Mouse (Mus musculus) forebrain, embryonic 16.5 days (tissue): ENCODE measurements around the gene Baz1b. TPM values are rescaled to one million over a fixed set of nuclear protein-coding genes. Genes with fewer than 3 reads are reported as not detected.

Experiments used
- ATAC-seq: fragments of 200-750 bp; cut with Nextera tagmentation; 2 replicates; pipeline ENCODE4 v1.8.0; 2017; ENCODE audit warnings: mild to moderate bottlenecking, moderate library complexity
- H3K27ac ChIP-seq: fragments of 300-500 bp; sonication (generic); 2 replicates; pipeline ENCODE4 v1.5.1; 2014; ENCODE audit warnings: low read length, control low read depth
- H3K27me3 ChIP-seq: fragments of 300-500 bp; sonication (generic); replicated peaks from 2 replicates; pipeline ENCODE4 v1.6.1; 2014; ENCODE audit warnings: low read length; ENCODE audit not compliant: control insufficient read depth, insufficient read depth
- H3K36me3 ChIP-seq: fragments of 300-500 bp; sonication (generic); 2 replicates; pipeline ENCODE4 v1.6.1; 2014; ENCODE audit not compliant: control insufficient read depth, insufficient read depth
- H3K4me1 ChIP-seq: fragments of 300-500 bp; sonication (generic); replicated peaks from 2 replicates; pipeline ENCODE4 v1.6.1; 2014; ENCODE audit warnings: low read length; ENCODE audit not compliant: control insufficient read depth, insufficient read depth
- H3K4me2 ChIP-seq: fragments of 300-500 bp; sonication (generic); 2 replicates; pipeline ENCODE4 v1.6.1; 2014; ENCODE audit warnings: mild to moderate bottlenecking, low read length, control low read depth
- H3K4me3 ChIP-seq: fragments of 300-500 bp; sonication (generic); replicated peaks from 2 replicates; pipeline ENCODE4 v1.5.1; 2014; ENCODE audit warnings: mild to moderate bottlenecking, low read length, control low read depth
- H3K9ac ChIP-seq: fragments of 300-500 bp; sonication (generic); replicated peaks from 2 replicates; pipeline ENCODE4 v1.6.1; 2014; ENCODE audit warnings: low read depth, low read length, control low read depth
- H3K9me3 ChIP-seq: fragments of 300-500 bp; sonication (generic); 2 replicates; pipeline ENCODE4 v1.6.1; 2016; ENCODE audit warnings: low read length; ENCODE audit not compliant: control insufficient read depth
- WGBS: fragments of 180-500 bp; shearing (Covaris S2); extraction: QIAGEN DNeasy Blood & Tissue Kit; methylation state at CpG from one replicate; pipeline ENCODE4 v1.1.7; 2014; 5-methylcytosine and 5-hydroxymethylcytosine counted together
- polyA plus RNA-seq: library from polyadenylated mRNA; unstranded; fragments of >200 nt; fragmentation: Nextera tagmentation; extraction: Ambion mirVana; gene quantifications from 2 replicates; pipeline ENCODE4 v1.2.1, GENCODE M21; 2015

Gene Baz1b
- polyA plus RNA-seq, 1 experiment from 2014 or later: 34.4 TPM

DNA sequence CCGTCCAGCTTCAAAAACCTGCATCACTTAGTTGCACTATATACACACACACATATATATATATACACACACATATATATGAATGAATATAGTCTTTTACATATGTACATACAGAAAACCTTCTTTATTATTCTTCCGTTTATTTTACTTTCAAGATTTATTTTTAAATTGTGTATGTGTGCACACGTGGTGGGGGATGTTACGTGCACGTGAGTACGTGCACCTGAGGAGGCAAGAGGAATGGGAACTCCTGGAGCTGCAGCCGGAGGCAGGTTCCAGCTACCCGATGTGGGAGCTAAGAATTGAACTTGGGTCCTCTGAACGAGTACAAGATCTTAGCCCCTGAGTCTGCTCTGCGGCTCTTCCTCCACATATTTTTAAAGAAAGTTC lies 838 bp upstream of the Baz1b start:
- ATAC-seq: no peak
- Histone ChIP-seq H3K27ac (peak overlapping the region; percentile 94), H3K9me3 (peaks cover 5% of the 10 kb centered on the region), H3K27me3 (no peaks in the 10 kb centered on the region), H3K9ac (peak overlapping the region; percentile 97), H3K36me3 (peaks cover 5% of the 10 kb centered on the region; the same call in 1 of the 2 replicates), H3K4me3 (peak overlapping the region; percentile 96), H3K4me2 (peak overlapping the region; percentile 56), H3K4me1 (peaks cover 25% of the 10 kb centered on the region)
- 18% methylated on average over 10 of the region's 10 CpGs for WGBS

DNA sequence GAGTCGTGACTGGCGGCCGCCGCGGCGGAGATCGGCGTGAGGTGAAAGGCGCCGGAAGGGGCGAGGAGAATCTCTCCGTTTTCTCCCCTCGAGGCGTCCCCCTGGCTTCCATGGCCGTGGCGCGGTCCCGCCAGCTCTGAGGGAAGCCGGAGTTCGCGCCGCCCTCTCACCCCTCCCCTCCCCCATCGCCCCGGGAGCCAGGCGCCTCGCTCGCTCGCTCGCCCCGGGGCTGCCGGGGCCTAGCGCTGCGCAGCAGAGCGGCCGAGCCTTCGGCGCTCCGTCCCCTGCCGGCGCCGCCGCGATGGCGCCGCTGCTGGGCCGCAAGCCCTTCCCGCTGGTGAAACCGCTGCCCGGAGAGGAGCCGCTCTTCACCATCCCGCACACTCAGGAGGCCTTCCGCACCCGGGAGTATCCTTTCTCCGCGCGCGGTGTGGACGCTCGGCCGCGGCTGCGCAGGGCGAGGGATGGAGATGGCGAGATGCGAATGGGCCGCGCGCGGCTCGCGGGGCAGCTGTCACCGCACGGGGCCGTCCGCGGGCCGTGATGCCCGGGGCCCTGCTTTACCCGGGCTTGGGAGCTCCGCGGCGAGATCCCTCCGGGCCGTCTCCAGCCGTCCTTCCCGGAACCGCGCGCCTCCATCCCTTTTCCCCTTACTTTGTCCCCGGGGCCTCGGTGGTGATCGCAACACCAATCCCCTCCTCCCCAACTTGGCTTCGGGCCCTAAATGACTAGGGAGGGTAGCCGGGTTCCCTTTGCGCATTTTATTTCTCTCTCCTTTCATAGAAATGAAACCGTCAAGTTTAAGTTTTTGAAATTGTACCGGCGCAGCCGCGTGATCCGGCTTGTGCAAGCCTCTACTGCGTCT lies 517 bp downstream of the Baz1b start:
- Histone ChIP-seq H3K4me1 (peaks cover 31% of the 10 kb centered on the region), H3K4me2 (peak overlapping the region; percentile 94), H3K27ac (peak overlapping the region; percentile 94), H3K9ac (peak overlapping the region; percentile 97), H3K4me3 (peak overlapping the region; percentile 96), H3K36me3 (no peaks in the 10 kb centered on the region), H3K9me3 (peaks cover 5% of the 10 kb centered on the region), H3K27me3 (no peaks in the 10 kb centered on the region)
- under 1% methylated on average over 90 of the region's 102 CpGs for WGBS
- ATAC-seq: peak; percentile 63

DNA sequence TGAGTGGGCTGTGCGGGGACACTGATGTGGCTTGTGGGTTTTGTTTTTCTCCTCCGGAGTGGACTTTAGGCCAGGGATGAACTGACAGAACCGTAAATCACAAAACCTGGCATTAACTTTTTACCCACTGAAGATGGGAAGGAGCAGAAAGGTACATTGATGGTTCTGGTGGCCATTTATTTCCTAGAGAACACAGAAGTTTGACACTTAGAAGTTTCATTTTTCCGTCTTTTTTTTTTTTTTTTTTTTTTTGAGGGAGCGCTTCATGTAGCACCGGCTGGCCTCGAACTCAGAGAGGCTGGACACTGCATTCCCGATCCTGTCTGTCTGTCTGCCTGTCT lies 1.1 kb downstream of the Baz1b start:
- WGBS: 3% methylated on average over 7 of the region's 8 CpGs
- peak overlapping the region; percentile 94 for H3K27ac ChIP-seq
- peak overlapping the region; percentile 94 for H3K4me2 ChIP-seq
- peaks cover 34% of the 10 kb centered on the region for H3K4me1 ChIP-seq
- no peak for ATAC-seq
- peaks cover 5% of the 10 kb centered on the region for H3K9me3 ChIP-seq
- H3K9ac ChIP-seq: peak overlapping the region; percentile 97
- H3K4me3 ChIP-seq: peak overlapping the region; percentile 96
- H3K27me3 ChIP-seq: no peaks in the 10 kb centered on the region
- H3K36me3 ChIP-seq: no peaks in the 10 kb centered on the region

DNA sequence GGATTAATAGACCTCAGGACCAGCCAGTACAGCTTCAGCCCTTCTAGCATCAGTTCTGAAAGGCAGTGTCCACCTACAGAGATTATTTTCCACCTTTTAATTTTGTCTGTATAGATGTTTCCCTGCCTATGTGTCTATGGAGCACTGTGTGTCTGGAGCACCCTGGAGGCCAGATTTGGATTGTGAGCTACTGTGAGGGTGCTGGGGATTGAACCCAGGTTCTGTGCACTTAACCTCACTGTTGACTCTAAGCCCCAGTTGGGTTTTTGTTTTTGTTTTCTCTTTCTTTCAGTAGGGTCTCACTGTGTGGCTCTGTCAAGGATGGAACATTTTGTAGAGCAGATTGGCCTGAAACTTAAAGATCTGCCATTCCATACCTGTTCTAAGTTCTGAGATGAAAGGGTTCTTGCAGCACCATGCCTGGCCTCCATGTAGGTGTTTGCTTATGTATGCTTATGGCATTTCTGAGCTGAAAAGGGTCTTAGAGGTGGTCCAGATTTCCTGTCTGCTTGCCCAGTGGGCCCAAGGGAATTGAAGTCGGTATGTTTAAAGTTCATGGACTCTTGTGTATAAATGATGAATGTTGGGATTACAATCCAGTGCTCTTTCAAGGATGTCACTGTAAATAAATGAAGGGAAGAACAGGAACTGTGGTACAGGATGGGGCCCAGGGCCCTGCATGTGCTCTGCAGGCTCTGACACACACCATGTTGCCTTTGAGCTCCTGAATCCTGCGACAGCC lies 2.4 kb downstream of the Baz1b start:
- 64% methylated on average over 2 of the region's 2 CpGs for WGBS
- peaks cover 37% of the 10 kb centered on the region for H3K4me1 ChIP-seq
- ATAC-seq: no peak

DNA sequence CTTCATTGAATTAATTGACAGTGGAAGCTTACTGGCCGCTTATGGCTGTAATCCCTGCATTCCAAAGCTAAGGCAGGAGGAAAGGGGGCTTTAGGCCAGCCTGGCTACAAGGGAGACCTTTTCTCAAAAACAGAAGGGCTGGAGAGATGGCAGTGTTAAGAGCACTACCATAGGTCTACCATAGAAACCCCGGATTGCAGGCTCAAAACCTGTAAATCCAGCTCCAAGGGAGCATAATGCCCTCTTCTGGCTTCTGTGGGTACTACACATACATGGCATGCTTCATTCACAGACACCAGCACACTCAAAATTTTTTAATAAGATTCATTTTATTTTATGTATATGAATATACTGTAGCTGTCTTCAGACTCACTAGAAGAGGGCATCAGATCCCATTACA lies 4.6 kb downstream of the Baz1b start:
- H3K36me3 ChIP-seq: 0 out of 2 replicates have a peak, but pooled peaks cover 3% of the 10 kb centered on the region
- no peak overlapping the region for H3K27ac ChIP-seq
- H3K4me1 ChIP-seq: peaks cover 34% of the 10 kb centered on the region
- H3K4me3 ChIP-seq: no peak overlapping the region
- H3K4me2 ChIP-seq: no peak overlapping the region
- no peak overlapping the region for H3K9ac ChIP-seq
- H3K27me3 ChIP-seq: no peaks in the 10 kb centered on the region
- WGBS: 24% methylated on average over 2 of the region's 2 CpGs
- no peak for ATAC-seq
- no peaks in the 10 kb centered on the region for H3K9me3 ChIP-seq

More for the DNA sequence above, 2.4 kb downstream of the Baz1b start:
- no peaks in the 10 kb centered on the region for H3K36me3 ChIP-seq
- peak overlapping the region; percentile 96 for H3K4me3 ChIP-seq
- peak overlapping the region; percentile 94 for H3K4me2 ChIP-seq
- H3K27me3 ChIP-seq: no peaks in the 10 kb centered on the region
- H3K27ac ChIP-seq: no peak overlapping the region
- peaks cover 4% of the 10 kb centered on the region for H3K9me3 ChIP-seq
- peak overlapping the region; percentile 1; the same call in 1 of the 2 replicates for H3K9ac ChIP-seq

DNA sequence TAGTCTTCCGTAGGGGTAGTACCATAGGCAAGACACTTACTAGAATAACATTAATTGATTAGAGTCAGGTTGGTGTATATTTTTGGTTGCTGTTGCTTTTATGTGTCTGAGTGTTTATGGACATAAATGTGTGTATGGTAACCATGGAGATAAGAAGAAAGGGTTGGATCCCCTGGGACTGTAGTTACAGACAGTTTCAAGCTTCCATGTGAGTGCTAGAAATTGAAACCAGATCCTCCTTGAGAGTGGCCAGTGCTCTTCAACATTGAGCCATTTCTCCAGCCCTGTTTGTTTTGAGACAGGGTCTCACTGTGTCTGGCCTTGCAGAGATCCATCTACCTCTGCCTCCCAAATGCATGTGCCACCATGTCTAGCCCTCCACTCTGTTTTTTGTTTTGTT lies 5.4 kb downstream of the Baz1b start:
- Histone ChIP-seq H3K4me1 (peaks cover 34% of the 10 kb centered on the region), H3K27ac (no peak overlapping the region), H3K4me3 (no peak overlapping the region), H3K9ac (no peak overlapping the region), H3K36me3 (0 out of 2 replicates have a peak, but pooled peaks cover 3% of the 10 kb centered on the region), H3K4me2 (no peak overlapping the region), H3K27me3 (no peaks in the 10 kb centered on the region), H3K9me3 (no peaks in the 10 kb centered on the region)
- no peak for ATAC-seq
- WGBS: 90% methylated on average over 1 of the region's 1 CpGs

DNA sequence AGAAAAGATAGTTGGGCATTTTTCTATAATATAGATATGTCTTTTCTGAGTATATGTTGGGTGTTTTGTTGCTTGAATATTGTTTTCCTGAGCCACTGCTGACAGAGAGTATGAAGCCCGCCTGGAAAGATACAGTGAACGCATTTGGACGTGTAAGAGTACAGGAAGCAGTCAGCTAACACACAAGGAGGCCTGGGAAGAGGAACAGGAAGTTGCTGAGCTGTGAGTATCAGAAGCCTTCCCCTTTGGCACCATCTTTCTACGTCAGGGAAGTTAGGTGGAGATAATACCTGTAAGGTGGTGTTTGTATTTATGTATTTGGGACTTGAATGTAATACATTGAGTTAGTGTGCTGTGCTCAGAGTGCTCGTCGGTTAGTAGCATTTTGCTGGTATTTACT lies 9.3 kb downstream of the Baz1b start:
- ATAC-seq: no peak
- H3K4me3 ChIP-seq: no peak overlapping the region
- H3K27ac ChIP-seq: no peak overlapping the region
- no peaks in the 10 kb centered on the region for H3K27me3 ChIP-seq
- peaks cover 17% of the 10 kb centered on the region for H3K36me3 ChIP-seq
- no peak overlapping the region for H3K9ac ChIP-seq
- no peaks in the 10 kb centered on the region for H3K9me3 ChIP-seq
- H3K4me2 ChIP-seq: no peak overlapping the region
- peaks cover 12% of the 10 kb centered on the region for H3K4me1 ChIP-seq
- WGBS: 83% methylated on average over 6 of the region's 6 CpGs

DNA sequence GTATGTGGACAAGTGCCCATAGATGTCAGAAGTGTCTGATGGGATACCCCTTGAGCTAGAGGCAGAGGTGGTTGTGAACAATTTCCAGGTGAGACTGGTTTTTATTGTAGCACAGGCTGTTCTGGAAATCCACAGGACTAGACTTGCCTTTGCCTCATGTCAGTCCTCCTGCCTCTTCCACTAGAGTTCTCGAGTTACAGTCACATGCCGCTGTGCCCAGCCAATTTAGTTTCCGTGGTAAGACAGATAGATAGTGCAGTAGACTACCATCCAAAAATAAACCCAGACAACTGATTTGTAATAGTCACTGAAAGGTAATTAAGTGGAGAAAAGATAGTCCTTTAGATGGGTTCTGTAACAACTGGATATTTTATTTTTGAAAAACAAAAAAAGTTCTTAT lies 15.7 kb downstream of the Baz1b start:
- H3K4me1 ChIP-seq: no peaks in the 10 kb centered on the region
- WGBS: 81% methylated on average over 3 of the region's 3 CpGs
- H3K27ac ChIP-seq: no peak overlapping the region
- no peak overlapping the region for H3K4me3 ChIP-seq
- no peak overlapping the region for H3K4me2 ChIP-seq
- H3K9me3 ChIP-seq: no peaks in the 10 kb centered on the region
- no peak overlapping the region for H3K9ac ChIP-seq
- no peaks in the 10 kb centered on the region for H3K27me3 ChIP-seq
- H3K36me3 ChIP-seq: peaks cover 28% of the 10 kb centered on the region
- no peak for ATAC-seq

DNA sequence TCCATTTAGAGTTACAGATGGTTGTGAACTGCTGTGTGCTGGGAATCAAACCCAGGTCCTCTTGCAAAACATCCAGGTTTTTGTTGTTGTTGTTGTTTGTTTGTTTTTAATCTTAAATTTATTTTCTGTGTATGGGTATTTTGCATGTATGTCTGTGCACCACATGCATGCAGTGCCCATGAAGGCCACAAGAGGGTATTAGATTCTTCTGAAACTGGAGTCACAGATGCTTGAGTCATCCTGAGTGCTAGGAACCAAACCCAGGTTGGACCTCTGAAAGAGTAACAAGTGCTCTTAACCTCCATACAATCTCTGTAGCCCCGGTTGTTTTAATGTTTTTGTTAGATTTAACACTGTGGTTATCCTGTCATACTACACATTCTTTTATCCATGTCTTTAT lies 21.1 kb downstream of the Baz1b start:
- 88% methylated on average over 1 of the region's 1 CpGs for WGBS
- H3K4me3 ChIP-seq: no peak overlapping the region
- no peaks in the 10 kb centered on the region for H3K27me3 ChIP-seq
- H3K4me2 ChIP-seq: no peak overlapping the region
- H3K9me3 ChIP-seq: no peaks in the 10 kb centered on the region
- H3K4me1 ChIP-seq: no peaks in the 10 kb centered on the region
- no peak overlapping the region for H3K27ac ChIP-seq
- no peak for ATAC-seq
- H3K36me3 ChIP-seq: peaks cover 43% of the 10 kb centered on the region
- no peak overlapping the region for H3K9ac ChIP-seq
